Mouse (Mus musculus): ENCODE results near the gene 1700013G24Rik. TPM values are rescaled to one million over a fixed set of nuclear protein-coding genes. Genes with fewer than 3 reads are reported as not detected.
A peak's percentile ranks its signal among the peaks of the same experiment; 100 is the strongest.
"Not testable (repeated sequence)": the region's sequence is repeated elsewhere in the genome, so short reads cannot be mapped to it uniquely, and the experiment has no call there.

1700013G24Rik gene
- polyA plus RNA-seq, 1 experiment from 2014 or later, result not detected

DNA sequence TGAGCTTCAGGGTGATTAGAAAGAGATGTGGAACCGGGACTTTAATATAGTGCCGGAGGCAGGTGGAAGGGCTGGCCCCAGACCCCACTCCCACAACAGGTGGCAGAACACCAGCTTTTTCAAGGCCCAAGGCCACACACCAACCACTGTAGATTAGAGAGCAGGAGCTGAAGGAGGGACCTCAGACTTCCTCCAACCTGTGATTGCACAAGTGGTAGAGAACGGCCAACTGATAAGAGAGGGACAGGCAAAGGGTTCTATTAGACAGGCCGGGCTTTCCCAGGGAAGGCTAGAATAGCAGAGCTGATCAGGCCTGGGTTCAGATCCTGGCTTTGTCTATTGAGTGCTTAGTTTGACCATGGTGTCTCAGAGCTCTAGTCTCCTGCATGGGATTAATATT is 22.6 kb upstream of the 1700013G24Rik start, which contains the start of gene Cela3b:
Gene Cela3b (minus strand): TSS at position 39 of the 400 bp plus-strand sequence.
- Histone ChIP-seq H3K27ac (ENCODE audit: low read depth, low read length) (no peak within 1 kb of the TSS), H3K4me2 (replicated peaks; ENCODE audit: low read depth) (no peak within 1 kb of the TSS), H3K36me3 (ENCODE audit: control insufficient read depth, insufficient read depth) (no peaks in the 10 kb centered on the region), H3K9me3 (ENCODE audit: control insufficient read depth) (no peaks in the 10 kb centered on the region), H3K4me1 (replicated peaks; ENCODE audit: control insufficient read depth, insufficient read depth, low read length) (no peaks in the 10 kb centered on the region), H3K27me3 (replicated peaks; ENCODE audit: control insufficient read depth, insufficient read depth, low read length) (no peaks in the 10 kb centered on the region), H3K4me3 (ENCODE audit: low read depth, low read length) (no peak within 1 kb of the TSS), H3K9ac (ENCODE audit: low read depth, low read length) (no peak within 1 kb of the TSS)
- peak; percentile 44; the same call in 1 of the 2 replicates for ATAC-seq
- 39% methylated on average over 4 of the region's 4 CpGs for WGBS
- TF ChIP-seq CTCF (IDR thresholded peaks at IDR 0.05; ENCODE audit: low read depth), result no peak

DNA sequence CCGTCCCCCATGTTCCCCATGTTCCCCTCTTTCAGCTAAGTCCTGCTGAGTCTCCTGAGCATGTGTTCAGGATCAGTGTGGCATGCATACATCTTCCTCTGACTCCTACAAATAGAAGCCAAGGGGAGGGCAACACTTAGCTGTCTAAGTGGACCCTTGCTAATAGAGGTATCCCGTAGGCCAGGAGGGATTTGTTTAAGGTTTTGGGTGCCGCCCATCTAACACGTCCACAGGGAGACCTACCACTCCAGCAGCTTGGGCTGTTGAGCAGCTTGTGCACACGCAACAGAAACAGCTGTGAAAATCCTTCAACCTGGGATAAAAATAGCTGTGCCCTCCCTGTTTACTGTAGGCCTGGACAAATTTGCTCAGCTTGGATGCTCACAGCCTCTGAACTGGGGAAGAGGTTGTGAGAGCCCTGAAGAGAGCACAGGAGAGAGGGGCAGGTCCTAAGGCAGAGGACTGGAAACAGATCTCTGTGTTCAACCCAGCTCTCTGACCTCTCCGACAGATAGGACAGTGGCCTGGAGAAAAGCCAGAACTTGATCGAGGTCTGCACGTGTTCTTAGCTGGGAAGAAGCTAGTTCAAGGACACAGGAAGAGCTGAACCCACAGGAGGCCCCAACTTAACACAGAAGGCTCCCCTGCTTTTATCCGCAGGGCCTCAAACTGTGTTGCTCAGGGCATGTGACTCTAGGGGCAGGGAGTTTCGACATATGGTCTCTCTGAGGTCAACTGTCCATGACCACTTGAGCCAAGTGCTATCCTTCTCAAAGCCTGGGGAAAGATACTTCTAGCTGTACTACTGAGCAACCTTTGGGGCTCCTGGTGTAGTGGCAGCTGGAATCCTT is 20.2 kb upstream of the 1700013G24Rik start:
- not testable (repeated sequence) for H3K27ac ChIP-seq (ENCODE audit: low read depth, low read length); H3K4me2 ChIP-seq (replicated peaks; ENCODE audit: low read depth); ATAC-seq; H3K4me3 ChIP-seq (ENCODE audit: low read depth, low read length); H3K9ac ChIP-seq (ENCODE audit: low read depth, low read length); H3K4me1 ChIP-seq (replicated peaks; ENCODE audit: control insufficient read depth, insufficient read depth, low read length); H3K27me3 ChIP-seq (replicated peaks; ENCODE audit: control insufficient read depth, insufficient read depth, low read length); H3K9me3 ChIP-seq (ENCODE audit: control insufficient read depth); H3K36me3 ChIP-seq (ENCODE audit: control insufficient read depth, insufficient read depth)
- WGBS, result 63% methylated on average over 10 of the region's 10 CpGs

DNA sequence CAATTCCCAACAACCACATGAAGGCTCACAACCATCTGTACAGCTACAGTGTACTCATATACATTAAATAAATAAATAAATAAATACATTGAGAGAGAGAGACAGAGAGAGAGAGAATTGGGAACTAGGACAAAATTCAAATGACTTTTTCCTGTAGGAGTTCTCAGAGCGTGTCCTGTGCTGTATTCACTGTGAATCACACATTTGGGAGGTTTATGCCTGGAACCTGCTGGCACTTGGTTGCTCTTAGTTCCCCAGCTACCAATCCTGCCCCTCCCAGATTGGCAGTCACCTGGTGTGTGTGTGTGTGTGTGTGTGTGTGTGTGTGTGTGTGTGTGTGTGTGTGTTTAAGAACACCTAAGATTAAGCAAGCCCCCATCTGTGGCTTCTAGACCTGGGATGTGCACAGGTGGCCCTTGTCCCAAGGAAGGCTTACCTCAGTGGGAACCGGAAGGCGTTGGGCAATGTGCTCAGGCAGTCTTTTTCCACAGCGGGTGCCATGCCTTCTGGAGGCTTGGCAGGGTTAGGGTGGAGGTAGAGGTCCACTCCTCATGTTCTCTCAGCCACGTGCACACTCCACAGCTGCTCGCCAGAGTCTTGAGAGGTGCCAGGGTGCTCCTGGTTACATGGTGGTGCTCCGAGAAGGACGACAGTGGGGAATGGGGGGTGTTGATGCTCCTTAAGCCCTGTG is 16.0 kb upstream of the 1700013G24Rik start:
- ATAC-seq, result no peak
- Histone ChIP-seq H3K9ac (ENCODE audit: low read depth, low read length) (no peak overlapping the region), H3K27ac (ENCODE audit: low read depth, low read length) (no peak overlapping the region), H3K4me1 (replicated peaks; ENCODE audit: control insufficient read depth, insufficient read depth, low read length) (no peaks in the 10 kb centered on the region), H3K9me3 (ENCODE audit: control insufficient read depth) (no peaks in the 10 kb centered on the region), H3K27me3 (replicated peaks; ENCODE audit: control insufficient read depth, insufficient read depth, low read length) (no peaks in the 10 kb centered on the region), H3K4me2 (replicated peaks; ENCODE audit: low read depth) (no peak overlapping the region), H3K36me3 (ENCODE audit: control insufficient read depth, insufficient read depth) (no peaks in the 10 kb centered on the region), H3K4me3 (ENCODE audit: low read depth, low read length) (no peak overlapping the region)
- 87% methylated on average over 8 of the region's 8 CpGs for WGBS
- no peak for TF ChIP-seq CTCF (IDR thresholded peaks at IDR 0.05; ENCODE audit: low read depth)

DNA sequence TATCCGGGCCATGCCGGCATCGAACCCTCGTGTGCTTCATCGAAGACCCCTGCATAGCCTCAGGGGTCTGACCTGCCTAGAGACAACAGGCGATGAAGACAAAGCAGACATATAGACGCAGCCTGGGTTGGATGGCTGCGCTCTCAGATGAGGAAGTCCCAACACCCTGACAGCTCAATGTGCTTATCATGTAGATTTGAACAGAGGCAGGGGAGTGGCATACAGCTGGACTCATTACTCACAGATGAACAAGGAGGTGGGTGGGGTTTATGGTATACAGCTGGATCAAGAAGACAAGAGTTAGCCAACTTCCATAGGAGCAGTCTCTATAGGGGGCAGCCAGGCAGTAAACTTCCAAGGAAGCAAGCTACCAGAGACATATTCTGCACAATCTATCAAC is 14.2 kb upstream of the 1700013G24Rik start:
- no peak overlapping the region for H3K4me3 ChIP-seq (ENCODE audit: low read depth, low read length)
- H3K4me2 ChIP-seq (replicated peaks; ENCODE audit: low read depth), result no peak overlapping the region
- ATAC-seq, result peak; percentile 36
- WGBS, result 80% methylated on average over 8 of the region's 8 CpGs
- TF ChIP-seq CTCF (IDR thresholded peaks at IDR 0.05; ENCODE audit: low read depth), result no peak
- H3K9ac ChIP-seq (ENCODE audit: low read depth, low read length), result no peak overlapping the region
- H3K9me3 ChIP-seq (ENCODE audit: control insufficient read depth), result no peaks in the 10 kb centered on the region
- H3K4me1 ChIP-seq (replicated peaks; ENCODE audit: control insufficient read depth, insufficient read depth, low read length), result no peaks in the 10 kb centered on the region
- no peaks in the 10 kb centered on the region for H3K27me3 ChIP-seq (replicated peaks; ENCODE audit: control insufficient read depth, insufficient read depth, low read length)
- H3K27ac ChIP-seq (ENCODE audit: low read depth, low read length), result no peak overlapping the region
- H3K36me3 ChIP-seq (ENCODE audit: control insufficient read depth, insufficient read depth), result no peaks in the 10 kb centered on the region

DNA sequence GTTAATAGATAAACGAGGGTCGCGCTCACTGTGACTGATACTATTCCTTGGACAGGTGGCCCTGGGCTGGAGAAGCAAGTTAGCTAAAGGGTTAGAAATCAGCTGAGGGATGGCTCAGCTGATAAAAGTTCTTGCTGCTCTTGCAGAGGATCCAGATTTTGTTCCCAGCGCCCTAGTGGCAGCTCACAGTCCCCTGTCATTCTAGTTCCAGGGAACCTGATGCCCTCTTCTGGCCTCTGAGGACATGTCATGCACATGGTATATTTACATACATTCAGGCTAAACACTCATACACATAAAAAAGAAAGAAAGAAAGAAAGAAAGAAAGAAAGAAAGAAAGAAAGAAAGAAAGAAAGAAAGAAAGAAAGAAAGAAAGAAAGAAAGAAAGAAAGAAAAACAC is 11.8 kb upstream of the 1700013G24Rik start:
- no peaks in the 10 kb centered on the region for H3K27me3 ChIP-seq (replicated peaks; ENCODE audit: control insufficient read depth, insufficient read depth, low read length)
- 92% methylated on average over 4 of the region's 4 CpGs for WGBS
- H3K36me3 ChIP-seq (ENCODE audit: control insufficient read depth, insufficient read depth), result no peaks in the 10 kb centered on the region
- peak; percentile 37 for TF ChIP-seq CTCF (IDR thresholded peaks at IDR 0.05; ENCODE audit: low read depth)
- no peak overlapping the region for H3K9ac ChIP-seq (ENCODE audit: low read depth, low read length)
- H3K9me3 ChIP-seq (ENCODE audit: control insufficient read depth), result no peaks in the 10 kb centered on the region
- H3K4me1 ChIP-seq (replicated peaks; ENCODE audit: control insufficient read depth, insufficient read depth, low read length), result no peaks in the 10 kb centered on the region
- no peak for ATAC-seq
- H3K27ac ChIP-seq (ENCODE audit: low read depth, low read length), result no peak overlapping the region
- H3K4me3 ChIP-seq (ENCODE audit: low read depth, low read length), result no peak overlapping the region
- no peak overlapping the region for H3K4me2 ChIP-seq (replicated peaks; ENCODE audit: low read depth)

DNA sequence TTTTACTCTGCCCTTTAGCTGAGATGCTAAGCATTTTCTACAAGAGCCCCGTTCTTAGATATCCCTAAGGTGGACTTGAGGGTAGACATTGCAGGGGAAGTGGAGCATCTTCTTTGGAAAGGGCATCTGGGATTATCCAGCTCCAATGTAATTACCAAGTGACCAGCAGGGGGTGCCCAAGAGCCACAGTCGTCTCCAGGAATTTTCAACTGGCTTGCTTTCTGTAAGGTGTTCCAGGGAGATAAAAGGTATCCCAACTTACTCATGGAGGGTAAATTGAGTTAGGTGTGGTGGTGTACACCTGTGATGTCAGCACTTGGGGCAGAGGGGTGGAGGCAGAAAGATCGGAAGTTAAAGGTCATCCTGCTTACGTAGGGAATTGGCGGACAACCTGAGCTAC is 9.5 kb upstream of the 1700013G24Rik start:
- ATAC-seq, result no peak

More for the DNA sequence above, 9.5 kb upstream of the 1700013G24Rik start:
- H3K36me3 ChIP-seq (ENCODE audit: control insufficient read depth, insufficient read depth), result no peaks in the 10 kb centered on the region
- WGBS, result 18% methylated on average over 5 of the region's 5 CpGs
- no peak overlapping the region for H3K4me3 ChIP-seq (ENCODE audit: low read depth, low read length)
- H3K9me3 ChIP-seq (ENCODE audit: control insufficient read depth), result no peaks in the 10 kb centered on the region
- no peaks in the 10 kb centered on the region for H3K4me1 ChIP-seq (replicated peaks; ENCODE audit: control insufficient read depth, insufficient read depth, low read length)
- H3K27me3 ChIP-seq (replicated peaks; ENCODE audit: control insufficient read depth, insufficient read depth, low read length), result no peaks in the 10 kb centered on the region
- TF ChIP-seq CTCF (IDR thresholded peaks at IDR 0.05; ENCODE audit: low read depth), result peak; percentile 96
- no peak overlapping the region for H3K27ac ChIP-seq (ENCODE audit: low read depth, low read length)
- no peak overlapping the region for H3K9ac ChIP-seq (ENCODE audit: low read depth, low read length)
- H3K4me2 ChIP-seq (replicated peaks; ENCODE audit: low read depth), result no peak overlapping the region

All from intestine, postnatal 0 days (tissue).